Mouse (Mus musculus): Measurements from ENCODE around the gene Vmn2r17. TPM values are rescaled to one million over a fixed set of nuclear protein-coding genes. Genes with fewer than 3 reads are reported as not detected.

Gene Vmn2r17
- polyA plus RNA-seq (2012; rRNA removed): not detected in 2 replicates

DNA sequence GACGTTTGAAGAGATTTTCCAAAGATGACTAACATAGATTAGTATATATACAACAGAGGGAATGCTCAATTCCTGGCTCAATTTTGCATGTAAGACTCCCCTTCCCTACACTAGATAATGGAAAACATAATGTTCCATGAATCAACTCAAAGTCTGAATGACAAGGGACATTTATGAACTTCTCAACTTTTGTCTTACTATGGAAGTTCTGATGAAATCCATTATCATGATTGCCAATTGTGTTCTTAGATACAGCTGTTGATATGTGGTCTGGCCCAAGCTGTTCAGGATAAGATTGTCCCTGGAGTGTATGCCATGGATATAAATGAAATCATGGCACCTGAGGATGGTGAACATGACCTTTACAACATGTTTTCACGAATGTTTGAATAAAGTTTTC is at the start of gene Vmn2r17:
Gene Vmn2r17 (plus strand): TSS at position 301 of the 400 bp plus-strand sequence.
- no peaks in the 10 kb centered on the region for H3K4me1 ChIP-seq (ENCODE audit: control insufficient read depth, insufficient read depth, insufficient read length, low read length)
- no peaks in the 10 kb centered on the region for H3K36me3 ChIP-seq (ENCODE audit: control insufficient read depth, insufficient read depth, low read length)
- no peak for TF ChIP-seq POLR2A (IDR thresholded peaks at IDR 0.05; ENCODE audit: low read depth, low read length)
- no peak for TF ChIP-seq CTCF (IDR thresholded peaks at IDR 0.05; ENCODE audit: extremely low read depth, insufficient read length, insufficient replicate concordance, low read depth, low read length)
- WGBS: 45% methylated on average over 2 of the region's 2 CpGs
- no peak within 1 kb of the TSS for H3K27ac ChIP-seq (ENCODE audit: insufficient read depth, low read depth, low read length)
- H3K4me3 ChIP-seq (ENCODE audit: low read depth, low read length): no peak within 1 kb of the TSS
- no peaks in the 10 kb centered on the region for H3K27me3 ChIP-seq (ENCODE audit: control insufficient read depth, insufficient read depth, low read length)

GRCm38 (mm10) chr5:109466576-109467506 is 47.4 kb downstream of the Vmn2r17 start:
- WGBS: 24% methylated on average over 21 of the region's 21 CpGs

GRCm38 (mm10) chr5:109506729-109507128 is 87.2 kb downstream of the Vmn2r17 start:
- Histone ChIP-seq H3K27ac (ENCODE audit: insufficient read depth, low read depth, low read length) (no peak overlapping the region), H3K27me3 (ENCODE audit: control insufficient read depth, insufficient read depth, low read length) (no peaks in the 10 kb centered on the region), H3K4me3 (ENCODE audit: low read depth, low read length) (no peak overlapping the region), H3K4me1 (ENCODE audit: control insufficient read depth, insufficient read depth, insufficient read length, low read length) (no peaks in the 10 kb centered on the region), H3K36me3 (ENCODE audit: control insufficient read depth, insufficient read depth, low read length) (no peaks in the 10 kb centered on the region)
- 8% methylated on average over 1 of the region's 1 CpGs for WGBS
- TF ChIP-seq CTCF (IDR thresholded peaks at IDR 0.05; ENCODE audit: extremely low read depth, insufficient read length, insufficient replicate concordance, low read depth, low read length) (no peak), POLR2A (IDR thresholded peaks at IDR 0.05; ENCODE audit: low read depth, low read length) (no peak)

More at GRCm38 (mm10) chr5:109466576-109467506, 47.4 kb downstream of the Vmn2r17 start:
- Histone ChIP-seq H3K4me3 (ENCODE audit: low read depth, low read length) (peak overlapping the region; percentile 37), H3K36me3 (ENCODE audit: control insufficient read depth, insufficient read depth, low read length) (no peaks in the 10 kb centered on the region), H3K27me3 (ENCODE audit: control insufficient read depth, insufficient read depth, low read length) (no peaks in the 10 kb centered on the region), H3K4me1 (ENCODE audit: control insufficient read depth, insufficient read depth, insufficient read length, low read length) (no peaks in the 10 kb centered on the region), H3K27ac (ENCODE audit: insufficient read depth, low read depth, low read length) (no peak overlapping the region)
- TF ChIP-seq POLR2A (IDR thresholded peaks at IDR 0.05; ENCODE audit: low read depth, low read length) (no peak), CTCF (IDR thresholded peaks at IDR 0.05; ENCODE audit: extremely low read depth, insufficient read length, insufficient replicate concordance, low read depth, low read length) (no peak)

Other genes starting within 250 kb of the Vmn2r17 start
- gene Vmn2r13, start 227.5 kb upstream of the Vmn2r17 start, polyA plus RNA-seq (2012; rRNA removed): not detected in 2 replicates
- gene Vmn2r14, start 195.0 kb upstream of the Vmn2r17 start, polyA plus RNA-seq (2012; rRNA removed): not detected in 2 replicates
- gene Vmn2r15, start 122.0 kb upstream of the Vmn2r17 start, polyA plus RNA-seq (2012; rRNA removed): not detected in 2 replicates
- not detected in 2 replicates for gene Vmn2r16, start 89.5 kb upstream of the Vmn2r17 start, polyA plus RNA-seq (2012; rRNA removed)
- 22.3 and 51.8 TPM in 2 replicates for gene Crlf2, start 139.3 kb downstream of the Vmn2r17 start, polyA plus RNA-seq (2012; rRNA removed)

Measured in small intestine, adult 2 months (tissue).